Comparison of ENCODE assay signal across 9 mouse cellular contexts in the genomic region with DNA sequence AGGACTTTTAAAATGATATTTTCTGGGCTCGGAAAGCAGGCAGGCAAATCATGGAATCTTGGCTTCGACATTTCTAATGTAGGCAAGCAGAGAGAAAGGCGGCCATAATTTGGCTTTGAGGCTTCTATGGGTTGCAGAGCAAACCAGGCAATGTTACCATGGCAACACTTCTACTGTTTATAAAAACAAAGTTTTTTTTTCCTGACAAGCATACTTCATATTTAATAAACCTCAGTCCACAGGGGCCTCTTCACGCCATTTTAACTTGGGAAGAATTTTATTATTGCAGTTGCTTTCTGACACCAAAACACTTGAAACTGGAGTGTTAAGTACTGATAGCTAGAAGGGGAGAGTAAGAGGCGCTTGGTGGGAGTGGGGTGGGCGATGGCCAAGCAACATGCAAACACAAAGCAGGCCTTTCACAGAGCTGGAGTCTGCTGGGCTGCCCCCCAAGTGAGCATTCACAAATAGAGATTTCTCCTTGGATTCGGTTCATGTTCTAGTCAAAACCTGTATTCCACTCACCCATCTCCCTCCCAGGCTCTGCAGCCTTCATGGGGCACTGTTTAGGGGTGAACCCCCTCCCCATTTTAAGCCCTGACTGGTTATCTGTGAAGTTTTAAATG. TPM values are rescaled to one million over a fixed set of nuclear protein-coding genes. Genes with fewer than 3 reads are reported as not detected.
A peak's percentile ranks its signal among the peaks of the same experiment; 100 is the strongest.
DNase-seq lines count a peak whose midpoint lies in the region; ATAC-seq lines count a peak whose summit lies in the region.
"Had no signal": no experiment of that assay in that cellular context is flagged by ENCODE, and none has a peak within 500 bp of the region (broad histone marks: within the 10 kb centered on the region; RNA-seq: fewer than 3 reads in every experiment).

No protein-coding gene starts in this region.

- H3K4me3 ChIP-seq in midbrain, embryonic 14.5 days (replicated peaks; ENCODE audit: low read depth, low read length), result no peak overlapping the region
- H3K4me3 ChIP-seq in midbrain, embryonic 11.5 days (ENCODE audit: low read depth, low read length), result no peak overlapping the region
- no peak overlapping the region for H3K4me3 ChIP-seq in limb, embryonic 12.5 days (replicated peaks)
- H3K4me3 ChIP-seq in stomach, embryonic 14.5 days (ENCODE audit: low read depth, low read length), result no peak overlapping the region
- H3K4me3 ChIP-seq: liver, embryonic 13.5 days had no signal

- WGBS in midbrain, embryonic 14.5 days, result 43% methylated on average over 7 of the region's 7 CpGs
- 63% methylated on average over 7 of the region's 7 CpGs for whole genome bisulfite sequencing in midbrain, embryonic 11.5 days
- 69% methylated on average over 7 of the region's 7 CpGs for WGBS in limb, embryonic 12.5 days
- 39% methylated on average over 7 of the region's 7 CpGs for WGBS in stomach, embryonic 14.5 days

- H3K9ac ChIP-seq in midbrain, embryonic 14.5 days (replicated peaks; ENCODE audit: low read length), result no peak overlapping the region
- no peak overlapping the region for H3K9ac ChIP-seq in midbrain, embryonic 11.5 days (ENCODE audit: low read length)
- H3K9ac ChIP-seq in limb, embryonic 12.5 days (replicated peaks), result no peak overlapping the region
- H3K9ac ChIP-seq in stomach, embryonic 14.5 days (replicated peaks; ENCODE audit: low read depth, low read length), result no peak overlapping the region
- H3K9ac ChIP-seq: liver, embryonic 13.5 days had no signal

- H3K27me3 ChIP-seq in midbrain, embryonic 14.5 days (ENCODE audit: control insufficient read depth, insufficient read depth, low read length), result no peaks in the 10 kb centered on the region
- H3K27me3 ChIP-seq in midbrain, embryonic 11.5 days (ENCODE audit: control insufficient read depth, insufficient read depth, low read length), result no peaks in the 10 kb centered on the region
- no peaks in the 10 kb centered on the region for H3K27me3 ChIP-seq in limb, embryonic 12.5 days
- H3K27me3 ChIP-seq in stomach, embryonic 14.5 days (ENCODE audit: control insufficient read depth, insufficient read depth, low read length), result no peaks in the 10 kb centered on the region
- H3K27me3 ChIP-seq: liver, embryonic 13.5 days had no signal

- ATAC-seq in midbrain, embryonic 14.5 days (ENCODE audit: low FRiP score, low TSS enrichment), result no peak
- no peak for ATAC-seq in midbrain, embryonic 11.5 days (ENCODE audit: low FRiP score)
- ATAC-seq in limb, embryonic 12.5 days (ENCODE audit: insufficient number of reproducible peaks, insufficient read depth, low FRiP score, low TSS enrichment, low read depth), result no peak
- ATAC-seq in stomach, embryonic 14.5 days (ENCODE audit: insufficient number of reproducible peaks, insufficient read depth, low FRiP score, low read depth), result no peak

- H3K4me1 ChIP-seq in midbrain, embryonic 14.5 days (ENCODE audit: control insufficient read depth, insufficient read depth, low read length), result peaks cover 8% of the 10 kb centered on the region; the same call in 1 of the 2 replicates
- peaks cover 12% of the 10 kb centered on the region for H3K4me1 ChIP-seq in midbrain, embryonic 11.5 days (ENCODE audit: control insufficient read depth, insufficient read depth, low read length)
- peaks cover 29% of the 10 kb centered on the region for H3K4me1 ChIP-seq in limb, embryonic 12.5 days (replicated peaks)
- peaks cover 12% of the 10 kb centered on the region; the same call in 1 of the 2 replicates for H3K4me1 ChIP-seq in stomach, embryonic 14.5 days (ENCODE audit: control insufficient read depth, insufficient read depth, low read length)

- no peaks in the 10 kb centered on the region for H3K9me3 ChIP-seq in midbrain, embryonic 14.5 days (ENCODE audit: control insufficient read depth, low read length)
- H3K9me3 ChIP-seq in midbrain, embryonic 11.5 days (ENCODE audit: control insufficient read depth, low read length), result no peaks in the 10 kb centered on the region
- H3K9me3 ChIP-seq in limb, embryonic 12.5 days, result no peaks in the 10 kb centered on the region
- H3K9me3 ChIP-seq in stomach, embryonic 14.5 days (ENCODE audit: control insufficient read depth, low read depth, low read length), result no peaks in the 10 kb centered on the region
- H3K9me3 ChIP-seq: liver, embryonic 13.5 days had no signal

- H3K4me2 ChIP-seq in midbrain, embryonic 14.5 days (ENCODE audit: low read length), result no peak overlapping the region
- no peak overlapping the region for H3K4me2 ChIP-seq in midbrain, embryonic 11.5 days
- H3K4me2 ChIP-seq in limb, embryonic 12.5 days, result no peak overlapping the region
- no peak overlapping the region for H3K4me2 ChIP-seq in stomach, embryonic 14.5 days (replicated peaks; ENCODE audit: low read depth, low read length)
- H3K4me2 ChIP-seq: liver, embryonic 13.5 days had no signal

- no peaks in the 10 kb centered on the region for H3K36me3 ChIP-seq in midbrain, embryonic 14.5 days (ENCODE audit: control insufficient read depth, insufficient read depth, low read length)
- no peaks in the 10 kb centered on the region for H3K36me3 ChIP-seq in midbrain, embryonic 11.5 days (ENCODE audit: control insufficient read depth, insufficient read depth, low read length)
- H3K36me3 ChIP-seq in limb, embryonic 12.5 days, result no peaks in the 10 kb centered on the region
- H3K36me3 ChIP-seq in stomach, embryonic 14.5 days (ENCODE audit: control insufficient read depth, insufficient read depth, low read length), result no peaks in the 10 kb centered on the region
- H3K36me3 ChIP-seq: liver, embryonic 13.5 days had no signal

- peak; percentile 21 to 46 for DNase-seq in cerebellum, postnatal 10 days
- no peak for DNase-seq in cerebellum, adult 11 months
- DNase-seq in midbrain, embryonic 14.5 days, result peak; percentile 75
- DNase-seq in midbrain, embryonic 11.5 days (ENCODE audit: low spot score, missing footprints), result no peak
- DNase-seq in B cell, adult 2 months, result no peak
- DNase-seq in urinary bladder, postnatal 25 days (ENCODE audit: low spot score), result no peak
- DNase-seq: liver, embryonic 13.5 days had no signal

- H3K27ac ChIP-seq in midbrain, embryonic 14.5 days (replicated peaks; ENCODE audit: low read depth, low read length), result peak overlapping the region; percentile 38; the same call in 1 of the 2 replicates
- no peak overlapping the region for H3K27ac ChIP-seq in midbrain, embryonic 11.5 days (ENCODE audit: low read depth, low read length)
- H3K27ac ChIP-seq in limb, embryonic 12.5 days, result peak overlapping the region; percentile 70
- 0 out of 2 replicates have a peak overlapping the region, but pooled peaks have one; percentile 2 for H3K27ac ChIP-seq in stomach, embryonic 14.5 days (ENCODE audit: low read length)
- H3K27ac ChIP-seq: liver, embryonic 13.5 days had no signal

RNA-seq across cellular contexts. Expression of gene D6Ertd527e, which starts 4.8 kb away (rescaled TPM):
- 0.23 TPM in 1 of 2 replicates, not detected in the other for polyA plus RNA-seq in midbrain, embryonic 14.5 days (2014; fragmentation: Nextera tagmentation; extraction: Ambion mirVana)
- 0.19 TPM in 1 of 2 replicates, not detected in the other for polyA plus RNA-seq in midbrain, embryonic 11.5 days (2014; fragmentation: Nextera tagmentation; extraction: Ambion mirVana)
- 0.44 and 0.48 TPM in 2 replicates for polyA plus RNA-seq in limb, embryonic 12.5 days (2016; fragmentation: Nextera tagmentation; extraction: Ambion mirVana)
- polyA plus RNA-seq in stomach, embryonic 14.5 days (2014; fragmentation: Nextera tagmentation; extraction: Ambion mirVana), result 0.29 and 0.53 TPM in 2 replicates
- polyA plus RNA-seq: liver, embryonic 13.5 days had no signal

RNA-seq across cellular contexts. Expression of gene Gfpt1, which starts 57.1 kb away (rescaled TPM):
- polyA plus RNA-seq in midbrain, embryonic 14.5 days (2014; fragmentation: Nextera tagmentation; extraction: Ambion mirVana), result 27.3 and 27.8 TPM in 2 replicates
- polyA plus RNA-seq in midbrain, embryonic 11.5 days (2014; fragmentation: Nextera tagmentation; extraction: Ambion mirVana), result 14.1 and 14.2 TPM in 2 replicates
- 25.2 and 25.9 TPM in 2 replicates for polyA plus RNA-seq in limb, embryonic 12.5 days (2016; fragmentation: Nextera tagmentation; extraction: Ambion mirVana)
- 31.9 and 32.8 TPM in 2 replicates for polyA plus RNA-seq in stomach, embryonic 14.5 days (2014; fragmentation: Nextera tagmentation; extraction: Ambion mirVana)

Comparison
In these comparisons a context has a peak if more than half of its experiments do, and no peak if none do; other contexts are left out.
1. DNase-seq: peak in cerebellum, postnatal 10 days (2 of 2) and midbrain, embryonic 14.5 days (single experiment); none in cerebellum, adult 11 months (single experiment), midbrain, embryonic 11.5 days (single experiment), B cell, adult 2 months (0 of 2) and urinary bladder, postnatal 25 days (single experiment).